Mouse (Mus musculus) kidney, adult 11 months (tissue): Measurements from ENCODE around the gene Hid1.

Experiments
- DNase-seq: peaks from one replicate; pipeline ENCODE4 v3.0.0; 2022

Hid1 gene

DNA sequence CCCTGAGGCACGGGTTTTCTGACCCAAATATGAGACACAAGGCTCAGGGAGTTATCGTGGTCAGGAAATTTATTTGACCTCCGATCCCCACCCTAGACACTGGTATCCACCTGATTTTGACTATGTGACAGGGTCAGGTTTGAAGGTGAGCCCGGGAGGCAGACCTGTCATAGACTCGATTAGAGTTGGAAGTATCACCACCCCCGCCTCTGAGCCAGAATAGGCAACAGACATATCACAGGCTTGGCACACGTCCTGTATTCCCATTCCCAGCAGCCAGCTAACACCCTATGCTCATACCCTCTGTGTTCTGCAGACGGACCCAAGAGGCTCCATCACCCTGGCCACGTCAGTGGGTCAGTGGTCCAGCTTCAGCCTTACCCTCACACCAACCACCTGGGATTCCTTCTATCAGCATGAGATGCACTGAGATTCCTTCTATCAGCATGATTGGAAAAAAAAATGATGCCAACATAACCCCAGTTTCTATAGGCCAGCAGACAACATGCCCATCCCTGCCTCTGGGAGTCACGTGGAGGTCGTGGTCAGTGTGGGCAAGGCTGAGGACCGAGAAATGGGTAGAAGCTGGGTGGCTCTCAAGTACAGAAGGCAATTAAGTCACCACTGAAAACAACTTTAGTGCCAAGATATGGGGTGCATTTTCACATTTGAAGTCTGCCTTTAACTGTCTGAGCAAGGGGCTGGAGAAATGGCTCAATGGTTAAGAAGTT lies 7.3 kb upstream of the Hid1 start:
- no peak for DNase-seq

DNA sequence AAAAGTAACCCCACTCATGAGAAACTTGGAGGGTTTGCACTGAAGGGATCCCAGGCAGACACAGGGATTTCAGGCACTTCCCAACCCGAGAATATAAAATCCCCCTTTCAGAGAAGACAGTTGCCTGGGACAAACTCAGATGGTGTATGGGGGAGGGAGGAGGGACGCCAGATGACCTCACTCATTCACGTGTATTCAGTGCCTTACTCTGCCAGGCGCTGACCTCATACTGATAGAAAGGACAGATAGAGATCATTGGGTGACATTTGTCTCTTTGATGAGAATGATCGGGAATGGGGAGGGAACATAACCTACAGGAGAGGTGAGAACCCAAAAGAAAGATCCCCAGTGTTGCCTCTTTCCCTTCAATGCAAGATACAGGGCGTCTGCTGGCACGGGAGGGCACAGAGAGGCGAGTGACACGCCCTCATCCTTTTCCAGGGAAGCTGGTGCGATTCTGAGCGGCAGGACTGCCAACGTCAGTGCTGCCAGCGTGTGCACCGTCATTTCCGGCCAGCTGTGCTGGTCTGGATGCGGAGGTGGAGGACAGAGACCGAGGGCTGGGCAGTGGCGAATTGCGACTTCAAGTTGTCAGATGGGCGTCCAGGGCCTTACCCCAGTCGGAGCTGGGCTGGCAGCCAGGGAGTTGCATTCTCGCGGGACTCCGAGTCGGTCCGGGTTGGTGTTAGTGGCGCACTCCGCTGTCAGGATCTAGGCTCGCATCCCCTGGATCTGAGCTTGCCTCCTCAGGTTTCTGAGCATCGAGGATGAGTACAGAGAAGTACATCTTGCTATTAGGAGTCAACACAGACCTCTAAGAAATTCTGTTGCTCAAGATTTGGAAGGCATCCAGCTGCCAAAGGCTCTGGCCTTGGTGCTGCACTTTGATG lies 6.5 kb upstream of the Hid1 start:
- peak; percentile 51 for DNase-seq

DNA sequence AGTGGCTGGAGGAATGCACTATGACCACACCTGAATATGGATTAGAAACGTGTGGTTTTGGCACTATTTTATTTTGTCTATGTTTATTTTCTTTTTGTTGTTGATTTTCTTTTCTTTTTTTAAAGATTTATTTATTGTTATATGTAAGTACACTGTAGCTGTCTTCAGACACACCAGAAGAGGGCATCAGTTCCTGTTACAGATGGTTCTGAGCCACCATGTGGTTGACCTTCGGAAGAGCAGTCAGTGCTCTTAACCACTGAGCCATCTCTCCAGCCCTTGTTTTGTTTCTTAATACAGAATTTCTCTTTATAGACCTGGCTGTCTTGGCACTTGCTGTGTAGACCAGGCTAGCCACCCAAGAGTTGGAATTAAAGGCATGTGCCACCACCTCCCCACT lies 5.2 kb upstream of the Hid1 start:
- DNase-seq = no peak

DNA sequence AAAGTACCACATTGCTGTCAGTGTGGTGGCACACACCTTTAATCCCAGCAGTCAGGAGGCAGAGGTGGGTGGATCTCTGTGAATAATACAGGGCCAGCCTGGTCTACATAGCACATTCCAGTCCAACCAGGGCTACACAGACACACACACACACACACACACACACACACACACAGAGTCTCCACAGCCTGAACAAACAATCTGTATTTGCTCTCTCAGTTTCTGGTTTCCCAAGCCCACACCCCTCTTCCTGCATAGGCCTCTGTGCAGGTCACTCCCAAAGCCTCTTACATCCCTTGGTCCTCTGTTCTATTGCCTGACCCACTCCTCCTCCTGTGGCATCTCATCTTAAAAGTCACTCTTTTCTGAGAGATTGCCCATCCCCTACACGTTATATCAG lies 4.5 kb upstream of the Hid1 start:
- DNase-seq = no peak

DNA sequence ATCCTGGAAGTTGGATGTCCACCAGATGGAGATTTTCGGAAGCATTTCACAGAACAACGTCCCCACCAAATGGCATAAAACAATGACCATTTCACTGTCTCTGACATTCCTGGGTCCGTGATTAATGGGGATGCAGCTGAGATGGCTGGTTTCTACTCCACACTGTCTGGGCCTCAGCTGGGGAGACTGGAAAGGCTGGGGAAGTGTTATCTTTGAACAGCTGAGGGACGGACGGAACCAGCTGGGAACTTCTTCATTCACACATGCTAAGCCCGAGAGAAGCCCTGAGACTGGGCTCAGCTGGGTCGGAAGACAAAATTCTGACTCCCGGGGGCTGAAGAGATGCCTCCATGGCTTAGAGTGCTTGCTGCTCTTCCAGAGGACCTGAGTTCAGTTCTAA lies 3.8 kb upstream of the Hid1 start:
- DNase-seq = no peak

DNA sequence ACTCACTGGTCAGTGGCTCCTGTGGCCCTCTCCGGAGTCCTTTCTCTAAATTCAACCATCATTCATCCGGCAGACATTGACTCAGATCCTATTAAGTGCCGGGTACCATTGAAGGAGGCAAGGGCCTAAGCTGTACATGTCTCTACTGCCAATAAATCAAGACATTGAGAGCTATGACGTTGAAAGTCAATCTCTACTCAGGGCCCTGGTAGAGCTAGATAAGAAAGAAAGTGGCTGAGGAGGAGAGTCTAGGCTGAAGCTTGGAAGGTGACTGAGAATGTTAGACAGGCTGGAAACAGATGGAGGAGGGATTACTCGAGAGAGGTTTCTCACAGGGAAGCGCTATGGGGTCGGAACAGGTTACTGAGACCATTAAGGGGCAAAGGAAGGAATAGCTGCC lies 2.8 kb upstream of the Hid1 start:
- no peak for DNase-seq

- no peak for DNase-seq
Measured at GRCm38 (mm10) chr11:115366706-115367394, 706 bp downstream of the Hid1 start.

DNA sequence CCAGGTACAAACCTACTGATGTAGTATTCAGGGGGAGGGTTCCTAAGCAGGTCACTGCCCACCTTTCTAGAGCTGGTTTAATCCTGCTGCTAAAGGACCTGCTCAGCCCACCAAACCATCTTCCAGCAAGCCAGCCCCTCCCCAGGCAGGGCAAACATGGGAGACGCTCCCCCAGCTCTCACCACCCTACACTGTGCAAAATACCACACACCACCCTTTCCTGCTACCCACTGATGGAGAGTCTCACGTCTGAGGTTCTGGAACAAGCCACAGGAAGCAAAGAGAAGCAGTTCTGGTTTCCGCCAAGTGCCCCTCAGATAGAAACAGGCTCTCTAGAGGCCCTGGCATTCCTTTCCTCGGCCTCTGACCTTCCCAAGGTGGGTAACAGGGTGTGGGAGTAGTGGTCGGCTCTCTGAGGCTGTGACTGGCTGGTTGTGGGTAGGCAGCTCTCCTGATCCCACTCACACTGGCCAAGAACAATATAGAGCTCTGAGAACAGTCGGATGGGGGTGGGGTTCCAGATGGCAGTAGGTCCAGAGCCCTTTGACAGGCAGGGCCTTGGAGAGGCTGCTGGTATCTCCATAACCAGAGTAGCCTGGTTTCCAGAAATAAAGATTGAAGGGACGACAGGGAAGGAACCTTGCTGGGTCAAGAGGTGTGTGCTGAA lies 1.4 kb downstream of the Hid1 start:
- no peak for DNase-seq

- no peak for DNase-seq
Measured at GRCm38 (mm10) chr11:115364136-115364535, 3.4 kb downstream of the Hid1 start.

DNA sequence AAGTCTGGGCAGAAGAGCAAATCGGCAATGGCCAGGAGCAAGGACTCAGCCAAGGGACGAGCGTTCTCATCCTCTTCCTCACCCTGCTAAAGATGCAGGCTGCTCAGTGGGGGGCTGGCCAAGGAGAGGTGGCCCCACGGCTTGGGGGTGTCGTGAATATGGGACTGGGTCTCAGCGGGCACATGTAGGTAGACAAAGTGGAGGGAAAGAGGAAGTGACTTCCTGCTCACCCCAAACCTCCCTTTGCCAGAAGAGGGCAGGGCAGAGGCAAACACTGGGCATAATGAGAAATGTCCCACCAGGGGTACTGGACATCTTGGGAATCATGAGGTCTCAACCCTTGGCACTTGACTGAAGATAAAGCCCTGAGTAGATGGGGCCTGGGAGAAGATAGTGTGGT lies 7.8 kb downstream of the Hid1 start:
- DNase-seq = no peak

DNA sequence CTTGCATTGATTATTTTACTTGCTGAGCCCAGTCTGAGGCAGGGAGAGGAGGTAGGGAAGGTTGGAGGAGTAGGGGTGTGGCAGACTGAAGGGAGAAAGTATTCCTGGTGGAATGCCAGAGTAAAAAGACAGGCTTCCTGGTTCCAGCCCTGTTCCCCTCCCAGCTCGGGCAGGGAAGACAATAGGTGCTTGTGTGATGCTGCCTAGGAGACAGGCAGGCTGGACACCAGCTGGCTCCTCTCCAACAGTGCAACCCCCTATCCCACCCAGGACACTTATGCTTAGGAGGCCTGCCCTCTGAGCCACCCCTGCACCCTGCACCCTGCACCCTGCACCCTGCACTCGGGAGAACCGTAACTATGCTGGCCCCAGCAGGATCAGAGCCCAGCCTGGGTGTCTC lies 8.3 kb downstream of the Hid1 start:
- DNase-seq = no peak

GRCm38 (mm10) chr11:115358468-115358867 lies 9.1 kb downstream of the Hid1 start:
- DNase-seq = peak; percentile 49

GRCm38 (mm10) chr11:115354183-115354582 lies 13.4 kb downstream of the Hid1 start:
- DNase-seq = peak; percentile 24

DNA sequence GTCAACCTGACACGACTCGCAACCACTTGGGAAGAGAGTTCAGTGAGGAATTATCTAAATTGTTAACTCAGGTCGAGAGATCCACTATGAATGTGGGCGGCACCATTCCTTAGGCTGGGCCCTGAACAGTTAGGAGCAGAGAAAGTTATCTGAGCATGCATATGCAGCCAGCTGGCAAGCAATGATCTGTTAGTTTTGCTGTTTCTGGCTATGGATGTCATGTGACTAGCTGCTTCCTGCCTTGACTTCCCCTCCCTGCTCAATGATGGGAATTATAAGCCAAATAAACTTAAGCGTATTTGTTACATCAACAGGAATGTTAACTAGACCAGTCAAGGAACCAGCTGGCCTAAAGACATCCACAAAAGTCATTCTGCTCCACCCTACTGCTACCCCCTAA lies 14.2 kb downstream of the Hid1 start:
- DNase-seq = no peak

- no peak for DNase-seq
Measured at GRCm38 (mm10) chr11:115349976-115350375, 17.6 kb downstream of the Hid1 start.

GRCm38 (mm10) chr11:115348681-115349248 lies 18.8 kb downstream of the Hid1 start:
- no peak for DNase-seq

DNA sequence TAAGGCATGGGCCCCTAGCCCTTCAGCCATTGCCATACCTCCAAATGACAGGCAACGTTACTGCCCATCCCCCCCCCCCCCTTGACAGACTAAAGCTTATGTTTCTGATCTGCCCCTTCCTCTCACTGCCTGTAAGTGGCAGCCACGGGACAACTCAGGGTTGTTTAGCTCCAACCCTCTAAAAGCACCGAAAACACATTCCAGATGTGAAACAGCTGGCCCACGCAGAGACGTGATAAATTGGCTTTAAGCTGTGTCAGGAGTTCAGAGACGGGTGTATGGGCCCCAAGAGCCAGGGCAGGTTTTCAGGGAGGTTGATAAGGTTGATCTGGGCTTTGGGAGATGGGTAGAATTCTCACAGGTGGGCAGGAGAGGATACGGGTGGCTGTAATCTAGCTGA lies 22.0 kb downstream of the Hid1 start:
- no peak for DNase-seq

DNA sequence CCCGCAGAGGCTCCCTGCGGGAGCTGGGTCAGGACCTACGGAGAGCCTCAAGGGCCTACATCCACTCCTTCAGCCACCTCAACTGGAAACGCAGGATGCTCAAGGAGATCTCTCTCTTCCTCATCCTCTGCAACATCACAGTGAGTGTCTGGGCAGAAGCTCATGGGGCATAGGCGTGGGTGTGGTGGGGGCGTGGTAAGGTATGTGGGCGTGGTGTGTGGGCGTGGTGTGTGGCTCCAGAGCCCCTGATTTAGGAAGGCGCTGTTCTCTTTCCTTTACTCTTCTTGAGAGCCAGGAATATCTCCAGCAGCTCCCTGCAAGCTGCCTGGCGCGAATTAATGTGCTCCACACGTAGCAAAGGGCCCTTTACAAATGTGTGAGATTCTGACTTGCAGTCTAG lies 22.6 kb downstream of the Hid1 start:
- no peak for DNase-seq

DNA sequence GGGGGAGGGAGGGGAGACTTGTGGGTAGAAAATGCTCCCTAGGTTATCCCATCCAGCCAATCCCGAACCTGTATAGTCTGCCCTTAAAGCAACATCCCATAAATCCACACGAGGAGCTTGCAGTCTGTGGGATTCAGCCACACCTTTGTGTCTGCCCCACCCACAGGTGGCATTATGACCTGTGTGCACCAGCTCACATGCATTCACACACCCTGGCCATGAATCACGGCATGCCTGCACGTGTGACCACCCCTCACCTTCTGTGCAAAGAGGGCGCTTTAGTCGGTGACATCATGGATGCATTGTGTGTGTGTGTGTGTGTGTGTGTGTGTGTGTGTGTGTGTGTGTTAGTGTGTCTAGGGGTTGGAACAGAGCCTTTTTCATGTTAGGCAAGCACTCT lies 25.7 kb downstream of the Hid1 start:
- DNase-seq = no peak

GRCm38 (mm10) chr11:115341246-115341645 lies 26.3 kb downstream of the Hid1 start:
- no peak for DNase-seq

DNA sequence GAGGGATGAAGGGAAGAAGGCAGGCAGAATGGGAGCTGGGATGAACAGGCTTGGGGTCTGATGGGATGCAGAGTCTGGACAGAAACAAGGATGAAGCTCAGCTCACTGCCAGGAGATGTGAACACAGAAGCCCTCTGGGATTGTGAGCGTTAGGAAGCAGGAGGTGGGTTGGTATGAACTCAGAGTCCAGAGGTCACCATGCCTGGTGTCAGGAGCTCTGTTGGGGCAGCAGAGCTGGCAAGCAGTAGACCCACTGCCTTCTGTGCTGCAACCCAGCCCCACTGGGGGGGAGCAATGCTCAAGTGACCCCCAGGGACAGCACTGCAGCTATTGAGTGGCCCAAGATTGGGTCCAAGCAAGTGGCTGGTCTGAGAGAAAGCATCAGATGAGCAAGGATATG lies 29.7 kb downstream of the Hid1 start:
- DNase-seq = peak; percentile 34

DNA sequence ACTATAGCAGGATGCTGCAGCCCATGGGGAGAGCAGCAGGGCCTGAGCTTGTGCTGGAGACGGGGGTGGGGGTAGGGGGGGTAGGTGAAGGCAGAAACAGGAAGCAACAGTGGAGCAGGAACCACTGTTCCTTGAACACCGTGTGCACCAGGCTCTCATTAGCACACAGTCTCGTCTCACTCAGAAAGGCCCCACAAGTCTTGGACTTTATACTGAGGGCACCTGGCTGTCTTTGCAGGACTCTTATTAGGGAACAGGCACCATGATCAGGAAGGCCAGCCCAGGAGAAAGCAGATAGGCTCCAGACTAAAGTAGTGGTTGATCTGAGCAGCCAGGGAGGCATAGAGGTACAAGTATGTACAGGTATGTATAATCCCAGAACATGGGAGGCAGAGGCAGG lies 30.2 kb downstream of the Hid1 start:
- DNase-seq = peak; percentile 21

GRCm38 (mm10) chr11:115336115-115336514 lies 31.4 kb downstream of the Hid1 start:
- DNase-seq = no peak
